Mouse (Mus musculus): Measurements from ENCODE around the gene Gm20696. TPM values are rescaled to one million over a fixed set of nuclear protein-coding genes. Genes with fewer than 3 reads are reported as not detected.

Gm20696 gene
- polyA plus RNA-seq, 1 experiment from 2014 or later: 6.9 TPM

DNA sequence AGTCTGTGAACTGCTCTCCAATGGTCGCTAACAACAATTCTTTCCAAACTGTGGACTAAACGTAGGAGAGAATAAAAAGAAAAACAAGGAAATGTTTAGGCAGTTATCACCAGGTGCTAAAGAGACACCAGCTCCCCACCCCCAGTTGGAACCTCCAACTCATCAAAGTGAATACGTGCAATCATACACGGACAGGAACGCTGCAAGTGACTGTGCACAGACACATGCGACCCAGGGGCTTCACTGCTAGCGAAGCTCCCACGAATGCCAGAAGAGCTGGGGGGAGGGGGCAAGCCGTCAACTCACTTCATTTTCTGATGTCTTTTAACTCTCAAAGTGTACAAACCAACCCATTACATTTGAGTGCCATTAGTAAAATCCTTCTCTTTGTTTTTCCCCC, 30.5 kb downstream of the Gm20696 start:
- Histone ChIP-seq H3K36me3 (0 out of 2 replicates have a peak, but pooled peaks cover 5% of the 10 kb centered on the region), H3K27me3 (no peaks in the 10 kb centered on the region), H3K9ac (replicated peaks) (no peak overlapping the region), H3K4me3 (no peak overlapping the region), H3K4me2 (replicated peaks) (no peak overlapping the region), H3K27ac (replicated peaks) (no peak overlapping the region), H3K9me3 (no peaks in the 10 kb centered on the region), H3K4me1 (peaks cover 4% of the 10 kb centered on the region; the same call in 1 of the 2 replicates)
- no peak for ATAC-seq (ENCODE audit: low FRiP score, low read depth)
- WGBS: 71% methylated on average over 9 of the region's 9 CpGs

DNA sequence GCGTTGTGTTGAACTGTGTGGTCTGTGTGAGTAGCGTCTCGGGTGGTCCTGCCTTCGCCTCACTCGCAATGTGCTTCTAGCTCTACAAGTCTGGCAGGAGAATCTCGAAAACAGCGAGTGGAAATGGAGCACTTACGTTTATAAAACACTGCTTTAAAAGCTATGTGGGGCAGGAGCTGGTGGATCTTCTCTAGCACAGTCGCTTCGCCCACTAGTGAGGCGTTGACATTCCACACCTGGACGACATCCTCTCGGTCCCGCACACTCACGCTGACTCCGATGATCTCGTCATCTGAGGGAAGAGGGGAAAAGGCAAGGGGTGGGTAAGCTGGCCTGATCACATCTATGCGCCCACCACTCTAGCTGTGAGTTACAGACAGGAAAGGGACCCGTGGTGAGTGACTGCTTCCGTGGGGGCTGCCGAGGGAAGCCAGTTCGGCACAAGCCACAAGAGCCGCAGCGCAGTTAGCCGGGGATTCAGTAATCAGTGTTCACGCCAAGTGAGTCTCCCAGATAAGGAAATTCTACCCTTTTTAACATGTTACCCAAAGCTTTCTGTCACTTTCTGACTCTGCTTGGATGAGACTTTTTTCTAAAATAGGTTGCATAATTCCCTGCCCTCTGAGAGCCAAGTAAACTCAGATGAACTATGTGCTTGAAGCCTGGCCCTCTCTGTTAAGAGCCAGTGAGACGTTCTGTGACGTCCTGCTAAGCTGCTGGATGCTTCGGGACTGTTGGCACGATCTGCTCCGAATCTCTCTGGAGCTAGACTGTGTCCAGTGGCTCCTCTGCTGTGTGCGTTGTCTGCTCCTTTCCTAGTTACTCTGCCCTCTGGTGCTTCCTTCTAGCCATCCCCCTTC, 34.2 kb downstream of the Gm20696 start:
- Histone ChIP-seq H3K4me1 (peaks cover 4% of the 10 kb centered on the region; the same call in 1 of the 2 replicates), H3K4me3 (no peak overlapping the region), H3K9me3 (no peaks in the 10 kb centered on the region), H3K4me2 (replicated peaks) (no peak overlapping the region), H3K27me3 (no peaks in the 10 kb centered on the region), H3K9ac (replicated peaks) (no peak overlapping the region), H3K36me3 (0 out of 2 replicates have a peak, but pooled peaks cover 14% of the 10 kb centered on the region), H3K27ac (replicated peaks) (no peak overlapping the region)
- no peak for ATAC-seq (ENCODE audit: low FRiP score, low read depth)
- 90% methylated on average over 32 of the region's 32 CpGs for WGBS

DNA sequence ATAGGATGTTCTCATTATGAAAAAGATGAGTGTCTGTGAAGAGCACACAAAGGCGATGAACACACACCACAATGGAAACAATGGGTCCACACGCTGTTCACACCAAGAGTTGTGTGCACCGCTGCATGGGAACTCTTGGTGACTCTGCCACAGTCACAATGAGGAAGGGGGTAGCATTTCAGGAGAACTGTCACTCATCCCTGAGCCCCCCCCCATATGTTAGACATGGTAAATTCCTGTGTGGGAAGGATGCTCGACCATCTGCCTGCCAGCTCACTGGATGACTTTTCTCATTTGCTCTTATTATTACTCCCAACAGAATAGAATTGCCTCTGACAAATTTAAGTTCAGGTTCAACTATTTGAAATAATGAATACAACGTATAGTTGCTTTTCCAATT, 35.0 kb downstream of the Gm20696 start:
- Histone ChIP-seq H3K4me2 (replicated peaks) (no peak overlapping the region), H3K27ac (replicated peaks) (no peak overlapping the region), H3K36me3 (0 out of 2 replicates have a peak, but pooled peaks cover 13% of the 10 kb centered on the region), H3K4me1 (peaks cover 7% of the 10 kb centered on the region; the same call in 1 of the 2 replicates), H3K9me3 (no peaks in the 10 kb centered on the region), H3K27me3 (no peaks in the 10 kb centered on the region), H3K9ac (replicated peaks) (no peak overlapping the region), H3K4me3 (no peak overlapping the region)
- ATAC-seq (ENCODE audit: low FRiP score, low read depth): no peak
- WGBS: 83% methylated on average over 5 of the region's 5 CpGs

DNA sequence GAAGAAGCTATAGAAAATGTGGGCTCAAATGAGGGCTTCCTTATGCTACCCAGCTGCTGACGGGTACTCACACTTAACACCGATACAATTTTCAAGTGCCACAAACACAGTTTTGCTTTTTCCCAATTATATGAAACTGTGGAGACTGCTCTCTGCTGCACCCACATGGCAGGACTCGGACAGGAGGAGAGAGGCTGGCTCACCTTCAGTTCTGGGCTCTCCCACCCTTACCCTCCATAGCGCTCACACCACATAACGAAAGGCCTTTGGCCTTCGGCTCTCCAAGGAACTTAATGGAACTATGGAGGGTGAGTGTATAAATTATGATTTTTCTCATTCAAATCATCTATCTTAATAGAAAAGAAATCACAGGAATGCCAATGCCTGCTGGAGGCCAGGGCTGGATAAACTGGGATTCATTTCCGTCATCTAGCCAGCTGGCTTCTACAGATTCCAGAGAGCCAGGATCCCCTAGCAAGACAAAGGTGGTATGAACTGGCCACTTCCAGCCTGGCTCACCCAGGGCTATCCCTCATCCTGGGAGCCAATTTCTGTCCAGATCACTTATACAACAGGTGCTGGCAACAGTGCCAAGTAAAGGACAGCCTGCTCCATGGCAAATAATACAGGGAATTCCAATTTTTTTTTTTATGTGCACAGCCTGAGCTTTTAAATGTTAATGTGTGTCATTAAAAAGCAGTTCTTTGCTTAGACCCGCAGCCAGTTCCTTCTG, 36.7 kb downstream of the Gm20696 start:
- Histone ChIP-seq H3K27me3 (no peaks in the 10 kb centered on the region), H3K4me2 (replicated peaks) (no peak overlapping the region), H3K9me3 (no peaks in the 10 kb centered on the region), H3K36me3 (0 out of 2 replicates have a peak, but pooled peaks cover 10% of the 10 kb centered on the region), H3K4me3 (no peak overlapping the region), H3K4me1 (peaks cover 16% of the 10 kb centered on the region), H3K27ac (replicated peaks) (no peak overlapping the region), H3K9ac (replicated peaks) (no peak overlapping the region)
- WGBS: 82% methylated on average over 8 of the region's 8 CpGs
- ATAC-seq (ENCODE audit: low FRiP score, low read depth): no peak

DNA sequence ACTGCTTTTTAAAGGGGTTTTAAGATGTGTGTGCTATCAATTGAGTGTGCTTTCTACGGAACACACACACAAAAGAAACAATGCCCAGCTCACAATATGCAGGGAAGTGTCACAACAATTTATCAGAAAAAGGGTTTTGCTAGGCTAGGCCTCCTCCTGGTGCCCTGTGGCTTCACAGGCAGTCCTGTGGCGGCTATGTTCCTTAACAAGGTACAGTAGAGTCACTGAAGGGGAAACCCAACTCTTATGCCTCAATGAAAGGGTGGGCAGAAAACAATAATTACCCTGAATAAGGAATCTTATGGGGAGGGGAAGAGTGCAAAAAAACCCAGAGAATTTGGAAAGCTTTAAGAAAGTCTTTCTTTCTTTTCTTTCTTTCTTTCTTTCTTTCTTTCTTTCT, 40.2 kb downstream of the Gm20696 start:
- H3K4me2 ChIP-seq (replicated peaks): no peak overlapping the region
- no peak for ATAC-seq (ENCODE audit: low FRiP score, low read depth)
- H3K9ac ChIP-seq (replicated peaks): no peak overlapping the region
- H3K4me3 ChIP-seq: no peak overlapping the region
- H3K9me3 ChIP-seq: no peaks in the 10 kb centered on the region
- H3K36me3 ChIP-seq: 0 out of 2 replicates have a peak, but pooled peaks cover 10% of the 10 kb centered on the region
- H3K4me1 ChIP-seq: peaks cover 29% of the 10 kb centered on the region
- H3K27ac ChIP-seq (replicated peaks): 0 out of 2 replicates have a peak overlapping the region, but pooled peaks have one; percentile 26
- no peaks in the 10 kb centered on the region for H3K27me3 ChIP-seq
- WGBS: 54% methylated on average over 2 of the region's 2 CpGs

DNA sequence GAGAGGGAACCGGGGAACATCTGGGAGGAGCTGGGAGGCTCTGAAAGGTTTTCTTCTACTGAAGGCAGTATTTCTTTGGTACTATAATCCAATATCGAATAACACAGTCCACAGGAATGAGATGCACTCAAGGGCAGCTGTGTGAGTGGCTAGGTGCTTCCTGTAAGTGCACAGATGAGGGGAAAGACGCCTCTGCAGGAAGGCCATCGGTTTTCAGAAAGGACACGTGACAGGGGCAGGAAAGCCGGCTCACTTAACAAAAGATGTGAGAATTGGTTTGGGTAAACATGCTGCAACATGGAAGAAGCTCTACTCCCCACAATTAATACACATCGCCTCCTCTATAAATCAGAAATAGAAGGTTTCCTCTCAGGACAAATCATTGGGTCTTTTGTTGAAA, 40.8 kb downstream of the Gm20696 start:
- WGBS: 18% methylated on average over 7 of the region's 7 CpGs
- Histone ChIP-seq H3K4me3 (no peak overlapping the region), H3K27ac (replicated peaks) (0 out of 2 replicates have a peak overlapping the region, but pooled peaks have one; percentile 26), H3K9me3 (no peaks in the 10 kb centered on the region), H3K4me1 (peaks cover 29% of the 10 kb centered on the region), H3K36me3 (0 out of 2 replicates have a peak, but pooled peaks cover 10% of the 10 kb centered on the region), H3K27me3 (no peaks in the 10 kb centered on the region), H3K4me2 (replicated peaks) (no peak overlapping the region), H3K9ac (replicated peaks) (no peak overlapping the region)
- no peak for ATAC-seq (ENCODE audit: low FRiP score, low read depth)

DNA sequence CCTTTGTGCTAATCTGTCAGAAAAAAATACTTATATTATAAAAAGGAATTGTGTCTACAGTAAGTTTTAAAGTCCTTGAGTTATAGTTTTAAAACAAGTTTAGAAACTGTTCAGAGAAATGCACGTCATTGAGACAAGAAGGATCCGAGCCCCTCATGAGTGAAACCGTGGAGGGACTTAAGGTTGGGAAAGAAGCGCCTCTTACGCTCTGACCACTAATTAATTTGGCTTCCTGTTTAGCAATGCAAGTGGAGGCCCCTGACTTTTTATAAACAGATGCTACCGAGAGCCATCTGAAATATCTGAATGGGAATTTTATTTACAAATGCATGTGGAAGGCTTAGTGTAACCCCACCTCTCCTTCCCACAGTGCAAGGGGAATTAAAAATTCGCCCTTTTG, 41.3 kb downstream of the Gm20696 start:
- Histone ChIP-seq H3K9ac (replicated peaks) (no peak overlapping the region), H3K4me1 (peaks cover 29% of the 10 kb centered on the region), H3K36me3 (0 out of 2 replicates have a peak, but pooled peaks cover 10% of the 10 kb centered on the region), H3K4me3 (no peak overlapping the region), H3K4me2 (replicated peaks) (no peak overlapping the region), H3K27ac (replicated peaks) (0 out of 2 replicates have a peak overlapping the region, but pooled peaks have one; percentile 26), H3K9me3 (no peaks in the 10 kb centered on the region), H3K27me3 (no peaks in the 10 kb centered on the region)
- no peak for ATAC-seq (ENCODE audit: low FRiP score, low read depth)
- WGBS: 27% methylated on average over 7 of the region's 7 CpGs

DNA sequence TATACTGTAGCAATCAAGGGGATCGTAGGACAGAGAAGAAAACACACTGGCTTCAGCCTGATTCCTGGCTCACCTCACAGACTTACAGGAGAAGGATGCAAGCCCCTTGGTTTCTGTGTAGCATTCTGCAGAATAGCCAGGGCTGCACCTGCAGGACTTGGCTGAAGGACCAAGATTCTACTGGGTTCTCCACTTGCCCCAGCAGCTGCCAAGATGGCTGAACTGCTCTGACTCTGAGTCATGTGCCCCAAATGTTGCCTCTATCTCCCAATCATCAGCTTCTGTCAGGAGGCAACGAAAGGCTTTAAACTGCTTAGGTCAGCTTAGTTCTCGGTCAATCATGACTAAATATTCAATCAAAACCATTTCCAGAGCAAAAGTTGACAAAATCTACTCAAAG, 42.1 kb downstream of the Gm20696 start:
- H3K4me2 ChIP-seq (replicated peaks): no peak overlapping the region
- no peak overlapping the region for H3K4me3 ChIP-seq
- H3K36me3 ChIP-seq: 0 out of 2 replicates have a peak, but pooled peaks cover 10% of the 10 kb centered on the region
- no peak overlapping the region for H3K9ac ChIP-seq (replicated peaks)
- no peak overlapping the region for H3K27ac ChIP-seq (replicated peaks)
- peaks cover 29% of the 10 kb centered on the region for H3K4me1 ChIP-seq
- WGBS: 89% methylated on average over 3 of the region's 3 CpGs
- no peaks in the 10 kb centered on the region for H3K9me3 ChIP-seq
- no peak for ATAC-seq (ENCODE audit: low FRiP score, low read depth)
- H3K27me3 ChIP-seq: no peaks in the 10 kb centered on the region

DNA sequence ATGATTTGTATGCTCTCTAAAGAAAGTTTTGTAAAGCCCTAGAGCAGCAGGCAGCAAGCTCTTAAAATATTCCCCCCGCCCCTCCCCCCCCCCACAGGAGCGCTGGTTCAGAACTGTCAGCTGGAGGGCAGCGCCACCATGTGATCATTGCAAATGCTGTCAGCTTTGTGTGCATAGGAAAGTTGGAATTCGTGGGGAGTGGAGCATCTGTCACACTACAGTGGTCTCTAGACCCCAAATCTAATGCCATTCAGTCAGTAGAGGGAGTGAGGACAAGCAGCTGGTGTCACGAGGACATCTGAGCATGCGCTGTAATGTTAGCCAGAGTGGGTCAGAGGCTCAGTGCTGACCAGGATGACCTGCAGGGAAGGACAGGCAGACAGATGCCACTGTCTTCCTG, 43.0 kb downstream of the Gm20696 start:
- no peak overlapping the region for H3K27ac ChIP-seq (replicated peaks)
- 0 out of 2 replicates have a peak, but pooled peaks cover 5% of the 10 kb centered on the region for H3K36me3 ChIP-seq
- peak; percentile 72 for ATAC-seq (ENCODE audit: low FRiP score, low read depth)
- peaks cover 3% of the 10 kb centered on the region; the same call in 1 of the 2 replicates for H3K27me3 ChIP-seq
- H3K9me3 ChIP-seq: no peaks in the 10 kb centered on the region
- peaks cover 29% of the 10 kb centered on the region for H3K4me1 ChIP-seq
- no peak overlapping the region for H3K4me2 ChIP-seq (replicated peaks)
- no peak overlapping the region for H3K4me3 ChIP-seq
- WGBS: 7% methylated on average over 6 of the region's 6 CpGs
- H3K9ac ChIP-seq (replicated peaks): no peak overlapping the region

DNA sequence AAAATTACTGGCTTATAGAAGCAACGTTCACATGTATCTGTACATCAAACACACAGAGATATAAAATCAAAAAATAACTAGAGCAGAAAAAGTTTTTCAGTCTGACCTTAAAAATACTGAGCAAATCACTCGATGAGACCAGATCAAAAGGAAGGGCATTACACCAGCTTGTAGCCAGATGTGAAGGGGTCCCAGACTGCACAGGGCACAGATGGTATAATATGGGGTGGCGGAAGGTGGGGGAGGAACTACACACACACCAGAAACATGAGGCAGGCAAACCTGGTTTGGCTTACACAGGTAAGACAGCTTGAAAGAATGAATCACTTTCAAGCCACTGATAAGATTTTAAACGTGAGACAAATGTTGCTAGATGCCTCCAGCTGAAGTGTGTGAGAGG, 45.4 kb downstream of the Gm20696 start:
- no peaks in the 10 kb centered on the region for H3K36me3 ChIP-seq
- no peaks in the 10 kb centered on the region for H3K9me3 ChIP-seq
- no peak overlapping the region for H3K27ac ChIP-seq (replicated peaks)
- WGBS: 77% methylated on average over 4 of the region's 4 CpGs
- H3K4me2 ChIP-seq (replicated peaks): no peak overlapping the region
- peaks cover 22% of the 10 kb centered on the region for H3K4me1 ChIP-seq
- no peak overlapping the region for H3K9ac ChIP-seq (replicated peaks)
- H3K4me3 ChIP-seq: no peak overlapping the region
- peaks cover 14% of the 10 kb centered on the region; the same call in 1 of the 2 replicates for H3K27me3 ChIP-seq
- no peak for ATAC-seq (ENCODE audit: low FRiP score, low read depth)

DNA sequence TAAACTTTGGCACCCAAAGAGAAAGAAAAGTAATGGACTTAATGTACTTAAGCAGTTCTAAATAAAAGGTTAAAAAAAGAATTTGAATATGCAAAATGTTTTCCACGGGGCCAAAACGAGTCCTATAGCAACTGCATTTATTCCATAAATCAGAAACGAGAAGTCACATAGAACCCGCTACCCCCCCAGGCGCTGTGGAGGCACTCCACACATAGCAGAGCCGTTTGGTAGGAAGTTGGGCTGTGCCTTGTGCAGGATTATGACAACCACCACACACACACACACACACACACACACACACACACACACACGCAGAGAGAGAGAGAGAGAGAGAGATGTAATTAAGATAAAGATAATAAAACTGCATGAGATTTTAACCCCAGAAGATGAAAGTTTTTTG, 46.1 kb downstream of the Gm20696 start:
- H3K4me3 ChIP-seq: no peak overlapping the region
- H3K27me3 ChIP-seq: peaks cover 14% of the 10 kb centered on the region; the same call in 1 of the 2 replicates
- peaks cover 20% of the 10 kb centered on the region for H3K4me1 ChIP-seq
- no peak for ATAC-seq (ENCODE audit: low FRiP score, low read depth)
- no peak overlapping the region for H3K27ac ChIP-seq (replicated peaks)
- H3K9ac ChIP-seq (replicated peaks): no peak overlapping the region
- no peaks in the 10 kb centered on the region for H3K36me3 ChIP-seq
- H3K9me3 ChIP-seq: no peaks in the 10 kb centered on the region
- H3K4me2 ChIP-seq (replicated peaks): no peak overlapping the region
- 82% methylated on average over 7 of the region's 7 CpGs for WGBS

DNA sequence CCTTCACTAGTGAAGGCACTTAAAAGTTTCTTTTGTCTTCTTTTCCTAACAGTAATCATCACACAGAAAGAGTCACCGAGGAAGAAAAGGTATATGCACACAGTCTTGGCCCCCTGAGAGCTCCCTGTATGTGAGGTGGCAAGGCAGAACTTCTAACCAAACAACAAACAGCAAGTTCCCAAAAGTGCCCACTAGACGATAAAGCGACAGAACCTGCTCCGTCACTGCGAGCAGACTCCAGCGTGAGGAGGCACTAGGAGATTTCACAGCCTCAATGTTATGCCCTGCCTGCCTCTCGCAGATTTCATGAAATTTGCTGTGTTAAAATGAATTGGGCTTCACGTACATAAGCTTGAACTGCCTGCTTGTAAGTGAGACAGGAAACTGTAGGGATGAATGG, 46.6 kb downstream of the Gm20696 start:
- no peaks in the 10 kb centered on the region for H3K36me3 ChIP-seq
- peaks cover 14% of the 10 kb centered on the region for H3K27me3 ChIP-seq
- 71% methylated on average over 8 of the region's 8 CpGs for WGBS
- no peak overlapping the region for H3K27ac ChIP-seq (replicated peaks)
- no peak overlapping the region for H3K4me3 ChIP-seq
- no peak overlapping the region for H3K4me2 ChIP-seq (replicated peaks)
- H3K9me3 ChIP-seq: no peaks in the 10 kb centered on the region
- no peak for ATAC-seq (ENCODE audit: low FRiP score, low read depth)
- H3K9ac ChIP-seq (replicated peaks): no peak overlapping the region
- peaks cover 22% of the 10 kb centered on the region for H3K4me1 ChIP-seq

Measured in midbrain, embryonic 12.5 days (tissue).